ENCODE assay signal across 11 mouse cellular contexts in the genomic region with DNA sequence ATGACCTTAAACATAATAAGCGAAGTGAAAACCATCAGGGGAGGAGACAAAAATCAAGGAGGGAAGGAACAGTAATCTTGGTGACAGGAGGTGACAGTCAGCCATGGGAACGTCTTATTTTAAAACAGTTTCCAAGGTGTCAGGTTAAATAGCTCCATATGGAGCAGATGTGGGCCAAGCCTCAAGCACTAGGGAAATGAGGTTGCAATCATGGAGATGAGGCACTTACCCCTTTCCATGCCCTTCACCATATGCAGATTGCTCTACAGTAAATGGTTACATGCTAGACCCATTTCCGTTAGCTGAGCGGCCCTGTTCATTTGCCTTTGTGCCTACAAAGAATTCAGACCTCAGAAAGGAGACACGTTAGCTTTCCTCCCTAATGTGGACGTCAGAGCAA.
"Had no signal": no experiment of that assay in that cellular context is flagged by ENCODE, and none has a peak within 500 bp of the region (broad histone marks: within the 10 kb centered on the region; RNA-seq: fewer than 3 reads in every experiment).

No protein-coding gene starts in this region.

- H3K4me2 ChIP-seq: limb, embryonic 12.5 days; liver, embryonic 13.5 days; midbrain, embryonic 13.5 days; stomach, embryonic 15.5 days had no signal

- H3K4me3 ChIP-seq: left cerebral cortex, adult 2 months; limb, embryonic 12.5 days; liver, embryonic 13.5 days; midbrain, embryonic 13.5 days; stomach, embryonic 15.5 days had no signal

- H3K36me3 ChIP-seq: limb, embryonic 12.5 days; liver, embryonic 13.5 days; midbrain, embryonic 13.5 days; stomach, embryonic 15.5 days had no signal

- H3K9me3 ChIP-seq: limb, embryonic 12.5 days; midbrain, embryonic 13.5 days; stomach, embryonic 15.5 days had no signal

- ATAC-seq: liver, postnatal 0 days; midbrain, embryonic 13.5 days had no signal

- H3K4me1 ChIP-seq: limb, embryonic 12.5 days; liver, embryonic 13.5 days; midbrain, embryonic 13.5 days; stomach, embryonic 15.5 days had no signal

- H3K9ac ChIP-seq: limb, embryonic 12.5 days; liver, embryonic 13.5 days; liver, postnatal 0 days; midbrain, embryonic 13.5 days; stomach, embryonic 15.5 days had no signal

- H3K27ac ChIP-seq: left cerebral cortex, adult 2 months; limb, embryonic 12.5 days; liver, embryonic 13.5 days; midbrain, embryonic 13.5 days; stomach, embryonic 15.5 days had no signal

- H3K27me3 ChIP-seq: limb, embryonic 12.5 days; liver, embryonic 13.5 days; midbrain, embryonic 13.5 days; stomach, embryonic 15.5 days had no signal

- DNase-seq: kidney, postnatal 25 days; liver; liver, embryonic 13.5 days; liver, postnatal 0 days; lung, postnatal 36 days; right cerebral cortex, postnatal 14 days; thymus, postnatal 36 days had no signal
